Mouse (Mus musculus) thymus, adult 2 months (tissue): ENCODE results near the gene Armc9.
A peak's percentile ranks its signal among the peaks of the same experiment; 100 is the strongest.

Experiments used
- CTCF ChIP-seq: fragments of 200-500 bp; IDR thresholded peaks from 2 replicates; pipeline ENCODE4 v1.5.1; 2012; ENCODE audit warnings: mild to moderate bottlenecking, control low read depth, low read length, moderate library complexity, borderline replicate concordance; ENCODE audit not compliant: control insufficient read depth, poor library complexity, insufficient read depth; ENCODE audit errors: extremely low read depth
- POLR2A ChIP-seq: fragments of 200-500 bp; IDR thresholded peaks from 2 replicates; pipeline ENCODE4 v1.6.1; 2012; ENCODE audit warnings: mild to moderate bottlenecking, low read length, control low read depth, moderate library complexity; ENCODE audit not compliant: control insufficient read depth, poor library complexity, insufficient read depth; ENCODE audit errors: extremely low read depth

DNA sequence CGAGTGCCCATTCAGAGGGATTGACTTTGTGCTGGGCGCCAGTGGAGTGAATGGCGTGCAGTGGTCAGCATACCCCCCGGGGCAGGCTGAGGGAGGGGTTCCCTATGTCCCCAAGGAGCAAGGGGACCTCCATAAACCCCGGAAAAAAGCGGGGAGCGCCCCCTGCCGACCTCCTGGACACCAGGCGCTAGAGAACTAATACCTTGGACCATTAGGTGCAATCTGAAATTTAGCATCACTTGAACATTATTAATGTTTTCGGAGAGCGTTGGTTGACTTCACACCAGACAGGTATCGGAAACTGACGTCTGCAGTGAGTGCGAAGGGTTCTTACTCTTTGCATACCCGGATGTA is 159.2 kb downstream of the Armc9 start:
- peak; percentile 70; the same call in 1 of the 2 replicates for TF ChIP-seq CTCF
- TF ChIP-seq POLR2A = no peak
